ENCODE assay signal across 33 mouse cellular contexts in the genomic region with DNA sequence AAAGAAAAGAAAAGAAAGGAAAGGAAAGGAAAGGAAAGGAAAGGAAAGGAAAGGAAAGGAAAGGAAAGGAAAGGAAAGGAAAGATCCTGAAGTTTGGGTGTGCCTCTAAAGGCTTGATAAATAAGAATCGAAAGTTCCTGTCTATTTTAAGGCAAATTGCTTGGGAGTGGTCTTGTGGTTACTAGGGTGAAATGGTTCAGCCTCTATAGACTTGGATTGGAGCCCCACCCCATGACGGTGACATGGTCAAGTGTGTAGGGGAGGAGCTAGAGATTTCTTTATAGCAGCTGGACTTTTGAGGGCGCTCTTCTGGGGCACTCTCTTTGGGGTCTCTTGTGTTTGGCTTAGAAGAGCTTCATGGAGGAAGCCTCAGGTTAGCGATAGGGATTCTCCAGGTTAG. TPM values are rescaled to one million over a fixed set of nuclear protein-coding genes. Genes with fewer than 3 reads are reported as not detected.
DNase-seq lines count a peak whose midpoint lies in the region; ATAC-seq and TF ChIP-seq lines count a peak whose summit lies in the region.
"Had no signal": no experiment of that assay in that cellular context is flagged by ENCODE, and none has a peak within 500 bp of the region (broad histone marks: within the 10 kb centered on the region; RNA-seq: fewer than 3 reads in every experiment).

No protein-coding gene starts in this region.

- H3K27ac ChIP-seq in stomach, postnatal 0 days (replicated peaks) = no peak overlapping the region
- H3K27ac ChIP-seq in forebrain, embryonic 15.5 days (replicated peaks) = no peak overlapping the region
- H3K27ac ChIP-seq: embryonic facial prominence, embryonic 10.5 days; embryonic facial prominence, embryonic 13.5 days; forebrain, embryonic 12.5 days; heart, embryonic 13.5 days; hindbrain, embryonic 14.5 days; hindbrain, postnatal 0 days had no signal

- TF ChIP-seq CTCF in stomach, postnatal 0 days (IDR thresholded peaks at IDR 0.05; ENCODE audit: low read depth) = no peak

- H3K4me2 ChIP-seq in stomach, postnatal 0 days (replicated peaks; ENCODE audit: low read depth) = no peak overlapping the region
- no peak overlapping the region for H3K4me2 ChIP-seq in forebrain, embryonic 15.5 days (replicated peaks)
- H3K4me2 ChIP-seq: embryonic facial prominence, embryonic 13.5 days; forebrain, embryonic 12.5 days; heart, embryonic 13.5 days; hindbrain, embryonic 14.5 days had no signal

- H3K4me3 ChIP-seq in stomach, postnatal 0 days (ENCODE audit: low read depth, low read length) = no peak overlapping the region
- H3K4me3 ChIP-seq in forebrain, embryonic 15.5 days = no peak overlapping the region
- H3K4me3 ChIP-seq: embryonic facial prominence, embryonic 10.5 days; embryonic facial prominence, embryonic 13.5 days; erythroblast, embryonic 14.5 days; forebrain, embryonic 12.5 days; heart, embryonic 13.5 days had no signal

- no peak for TF ChIP-seq EP300 in stomach, postnatal 0 days (optimal IDR thresholded peaks at IDR 0.05)

- WGBS in stomach, postnatal 0 days = 28% methylated on average over 4 of the region's 4 CpGs
- 40% methylated on average over 4 of the region's 4 CpGs for WGBS in forebrain, embryonic 15.5 days

- H3K9me3 ChIP-seq in stomach, postnatal 0 days (ENCODE audit: control insufficient read depth, low read length) = no peaks in the 10 kb centered on the region
- no peaks in the 10 kb centered on the region for H3K9me3 ChIP-seq in forebrain, embryonic 15.5 days
- H3K9me3 ChIP-seq: embryonic facial prominence, embryonic 10.5 days; embryonic facial prominence, embryonic 13.5 days; forebrain, embryonic 12.5 days had no signal

- no peaks in the 10 kb centered on the region for H3K36me3 ChIP-seq in stomach, postnatal 0 days (ENCODE audit: control insufficient read depth, insufficient read depth, low read length)
- no peaks in the 10 kb centered on the region for H3K36me3 ChIP-seq in forebrain, embryonic 15.5 days
- H3K36me3 ChIP-seq: embryonic facial prominence, embryonic 10.5 days; embryonic facial prominence, embryonic 13.5 days; forebrain, embryonic 12.5 days; heart, embryonic 13.5 days had no signal

- peak; percentile 9 for DNase-seq in retina, postnatal 1 day
- DNase-seq in retina, embryonic 14.5 days (ENCODE audit: low spot score) = no peak
- DNase-seq in NIH3T3 (ENCODE audit: low read depth) = peak; percentile 37
- DNase-seq in stomach, postnatal 0 days (ENCODE audit: low spot score) = peak; percentile 41
- no peak for DNase-seq in neural tube, embryonic 10.5 days (ENCODE audit: extremely low spot score, low spot score)
- DNase-seq: adrenal gland, adult 8-10 months; adrenal gland, postnatal 25 days; cerebellum, adult 11-12 months; cerebellum, adult 8-10 months; cerebellum, postnatal 10 days; cerebellum, postnatal 36 days; embryo, embryonic 11 days; gastrocnemius, postnatal 10 days; gastrocnemius, postnatal 36 days; heart, adult 11 months; heart, postnatal 14 days; heart, postnatal 4 days; kidney, adult 18-20 months had no signal

- H3K27me3 ChIP-seq in stomach, postnatal 0 days (ENCODE audit: control insufficient read depth, insufficient read depth, low read length) = no peaks in the 10 kb centered on the region
- no peaks in the 10 kb centered on the region for H3K27me3 ChIP-seq in forebrain, embryonic 15.5 days
- H3K27me3 ChIP-seq: embryonic facial prominence, embryonic 13.5 days; forebrain, embryonic 12.5 days; heart, embryonic 13.5 days had no signal

- no peaks in the 10 kb centered on the region for H3K4me1 ChIP-seq in stomach, postnatal 0 days (replicated peaks; ENCODE audit: control insufficient read depth, insufficient read depth)
- H3K4me1 ChIP-seq in forebrain, embryonic 15.5 days = peaks cover 7% of the 10 kb centered on the region
- H3K4me1 ChIP-seq: embryonic facial prominence, embryonic 10.5 days; forebrain, embryonic 12.5 days; heart, embryonic 13.5 days had no signal

- no peak for ATAC-seq in stomach, postnatal 0 days (ENCODE audit: low FRiP score, low TSS enrichment)
- no peak for ATAC-seq in forebrain, embryonic 15.5 days (replicated peaks)
- ATAC-seq: forebrain, embryonic 16.5 days; hindbrain, postnatal 0 days; inflammation-experienced regulatory T-cells, adult 6 months; intestine, embryonic 16.5 days had no signal

- no peak overlapping the region for H3K9ac ChIP-seq in stomach, postnatal 0 days (ENCODE audit: low read length)
- H3K9ac ChIP-seq in forebrain, embryonic 15.5 days (replicated peaks) = no peak overlapping the region
- H3K9ac ChIP-seq: embryonic facial prominence, embryonic 13.5 days; forebrain, embryonic 12.5 days; heart, embryonic 13.5 days; hindbrain, embryonic 14.5 days had no signal

RNA-seq across cellular contexts. Expression of gene Sfta2, which starts 7.6 kb away (rescaled TPM):
- polyA plus RNA-seq in stomach, postnatal 0 days (2015; fragmentation: Nextera tagmentation; extraction: Ambion mirVana) = 7.6 and 8.6 TPM in 2 replicates
- polyA plus RNA-seq in forebrain, embryonic 15.5 days (2015; fragmentation: Nextera tagmentation; extraction: Ambion mirVana) = not detected in 2 replicates
- polyA plus RNA-seq: cortical plate, adult 2 months; embryonic facial prominence, embryonic 10.5 days; erythroblast, embryonic 14.5 days; forebrain, embryonic 12.5 days; forebrain, embryonic 16.5 days; hindbrain, embryonic 11.5 days; hindbrain, embryonic 14.5 days; hindbrain, postnatal 0 days; inflammation-experienced regulatory T-cells, adult 6 months had no signal

RNA-seq across cellular contexts. Expression of gene 2300002M23Rik, which starts 26.5 kb away (rescaled TPM):
- 234 and 311 TPM in 2 replicates for polyA plus RNA-seq in stomach, postnatal 0 days (2015; fragmentation: Nextera tagmentation; extraction: Ambion mirVana)
- polyA plus RNA-seq in forebrain, embryonic 15.5 days (2015; fragmentation: Nextera tagmentation; extraction: Ambion mirVana) = not detected in 2 replicates
- polyA plus RNA-seq: brain, embryonic 14.5 days; cortical plate, adult 2 months; embryonic facial prominence, embryonic 10.5 days; erythroblast, embryonic 14.5 days; forebrain, embryonic 12.5 days; forebrain, embryonic 16.5 days; heart, embryonic 13.5 days; hindbrain, embryonic 11.5 days; hindbrain, embryonic 14.5 days; inflammation-experienced regulatory T-cells, adult 6 months; intestine, embryonic 16.5 days had no signal

RNA-seq across cellular contexts. Expression of gene Gm9573, which starts 32.7 kb away (rescaled TPM):
- 2.6 and 3.9 TPM in 2 replicates for polyA plus RNA-seq in stomach, postnatal 0 days (2015; fragmentation: Nextera tagmentation; extraction: Ambion mirVana)
- not detected in 2 replicates for polyA plus RNA-seq in forebrain, embryonic 15.5 days (2015; fragmentation: Nextera tagmentation; extraction: Ambion mirVana)
- polyA plus RNA-seq: brain, embryonic 14.5 days; embryonic facial prominence, embryonic 10.5 days; embryonic facial prominence, embryonic 13.5 days; erythroblast, embryonic 14.5 days; forebrain, embryonic 12.5 days; forebrain, embryonic 16.5 days; heart, embryonic 13.5 days; heart, embryonic 16.5 days; hindbrain, embryonic 11.5 days; hindbrain, embryonic 14.5 days; hindbrain, postnatal 0 days; inflammation-experienced regulatory T-cells, adult 6 months; intestine, embryonic 16.5 days had no signal

RNA-seq across cellular contexts. Expression of gene Cdsn, which starts 41.9 kb away (rescaled TPM):
- polyA plus RNA-seq in stomach, postnatal 0 days (2015; fragmentation: Nextera tagmentation; extraction: Ambion mirVana) = 106 and 139 TPM in 2 replicates
- polyA plus RNA-seq in forebrain, embryonic 15.5 days (2015; fragmentation: Nextera tagmentation; extraction: Ambion mirVana) = 0.06 and 0.11 TPM in 2 replicates
- polyA plus RNA-seq: embryonic facial prominence, embryonic 10.5 days; embryonic facial prominence, embryonic 13.5 days; erythroblast, embryonic 14.5 days; forebrain, embryonic 12.5 days; forebrain, embryonic 16.5 days; inflammation-experienced regulatory T-cells, adult 6 months had no signal

RNA-seq across cellular contexts. Expression of gene Mucl3, which starts 49.7 kb away (rescaled TPM):
- polyA plus RNA-seq in stomach, postnatal 0 days (2015; fragmentation: Nextera tagmentation; extraction: Ambion mirVana) = 768 and 930 TPM in 2 replicates
- polyA plus RNA-seq in forebrain, embryonic 15.5 days (2015; fragmentation: Nextera tagmentation; extraction: Ambion mirVana) = not detected in 2 replicates
- polyA plus RNA-seq: erythroblast, embryonic 14.5 days had no signal

Comparison
In these comparisons a context has a peak if more than half of its experiments do, and no peak if none do; other contexts are left out.
1. DNase-seq: peak in retina, postnatal 1 day (single experiment), NIH3T3 (single experiment) and stomach, postnatal 0 days (single experiment); none in retina, embryonic 14.5 days (single experiment) and neural tube, embryonic 10.5 days (single experiment).
2. RNA of gene 2300002M23Rik, which starts 26.5 kb away (polyA plus RNA-seq): 234 to 311 TPM in stomach, postnatal 0 days; not detected in forebrain, embryonic 15.5 days; every median in the first group is over 100 times any median in the second.